Mouse (Mus musculus) heart, postnatal 25 days (tissue): ENCODE results near the gene Trpv5. TPM values are rescaled to one million over a fixed set of nuclear protein-coding genes. Genes with fewer than 3 reads are reported as not detected.

Source experiments
- total RNA-seq, 2 experiments: library from RNA; stranded (reverse); gene quantifications; 2 replicates each; pipeline ENCODE4 v1.2.3; 2021

The Trpv5 gene
- total RNA-seq, 2 experiments from 2014 or later, result not detected

Other genes starting within 250 kb of the Trpv5 start
- gene Gm10334, start 234.6 kb downstream of the Trpv5 start, total RNA-seq, result not detected
- gene Prss1, start 221.8 kb downstream of the Trpv5 start, total RNA-seq, result not detected
- gene Prss2, start 159.0 kb downstream of the Trpv5 start, total RNA-seq, result not detected
- gene Ephb6, start 75.3 kb downstream of the Trpv5 start, total RNA-seq, result 1 to 10 TPM; 1.6 to 2.0 TPM
- gene Trpv6, start 44.4 kb downstream of the Trpv5 start, total RNA-seq, result not detected
- not detected for gene Llcfc1, start 3.7 kb upstream of the Trpv5 start, total RNA-seq
- gene Kel, start 23.6 kb upstream of the Trpv5 start, total RNA-seq, result under 1 TPM in 1 of 2 experiments, not detected in 1; 0.89 TPM
- gene Olfr459, start 94.4 kb upstream of the Trpv5 start, total RNA-seq, result not detected
- gene Pip, start 166.8 kb upstream of the Trpv5 start, total RNA-seq, result not detected
- not detected for gene Sval2, start 172.2 kb upstream of the Trpv5 start, total RNA-seq